Mouse (Mus musculus): ENCODE measurements around the gene Grin2b.

GRCm38 (mm10) chr6:136167361-136167760 is 6.0 kb downstream of the Grin2b start:
- TF ChIP-seq TAL1 (IDR thresholded peaks at IDR 0.05; ENCODE audit: low read length) (no peak), GATA1 (IDR thresholded peaks at IDR 0.05; ENCODE audit: low read length) (no peak)

Measured in erythroblast, embryonic 14.5 days (primary cell).